14 mouse cellular contexts compared by ENCODE assay signal in the genomic region with DNA sequence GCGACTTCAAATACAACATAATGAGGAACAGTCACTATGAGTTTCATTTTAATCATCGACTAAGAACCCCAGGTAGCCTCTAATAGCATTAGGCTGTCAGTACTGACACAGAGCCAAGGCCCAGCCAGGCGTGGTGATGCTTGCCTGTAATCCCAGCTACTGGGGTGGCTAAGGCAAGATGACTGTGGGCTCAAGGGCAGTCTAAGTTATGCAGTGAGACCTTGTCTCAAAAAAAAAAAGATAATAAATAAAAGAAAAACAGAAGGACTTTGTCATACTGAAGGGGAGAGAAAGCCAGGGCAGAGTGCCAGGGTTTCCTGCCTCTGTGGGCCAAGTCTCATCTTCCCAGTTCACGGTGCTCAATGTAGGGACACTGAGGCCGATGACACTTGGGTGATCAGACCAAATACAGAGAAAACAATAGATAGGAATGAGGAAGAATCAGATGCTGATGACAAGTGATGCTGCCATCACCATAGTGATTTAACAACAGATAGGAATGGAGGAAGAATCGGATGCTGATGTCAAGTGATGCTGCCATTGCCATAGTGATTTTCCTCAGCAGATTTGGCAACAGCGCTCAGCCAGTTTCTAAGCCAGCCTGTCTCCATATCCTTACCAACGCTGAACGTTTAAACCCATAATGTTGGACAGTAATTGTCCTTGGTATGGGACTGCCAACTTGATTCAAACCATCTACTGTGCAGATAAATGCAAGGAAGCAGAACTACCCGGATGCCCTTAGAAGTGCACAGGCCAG. TPM values are rescaled to one million over a fixed set of nuclear protein-coding genes. Genes with fewer than 3 reads are reported as not detected.
DNase-seq lines count a peak whose midpoint lies in the region; ATAC-seq and TF ChIP-seq lines count a peak whose summit lies in the region.
"Had no signal": no experiment of that assay in that cellular context is flagged by ENCODE, and none has a peak within 500 bp of the region (broad histone marks: within the 10 kb centered on the region; RNA-seq: fewer than 3 reads in every experiment).

No protein-coding gene starts in this region.

- H3K27me3 ChIP-seq in lung, embryonic 14.5 days (ENCODE audit: insufficient read depth, low read length), result no peaks in the 10 kb centered on the region
- H3K27me3 ChIP-seq: limb, embryonic 12.5 days had no signal

- H3K9me3 ChIP-seq in lung, embryonic 14.5 days (ENCODE audit: low read depth, low read length), result no peaks in the 10 kb centered on the region
- H3K9me3 ChIP-seq: limb, embryonic 12.5 days had no signal

- peak; percentile 51 to 55 for DNase-seq in cerebellum, postnatal 14 days
- no peak for DNase-seq in cerebellum, adult 9-11 months
- DNase-seq in lung, embryonic 14.5 days, result peak; percentile 21
- no peak for DNase-seq in lung, postnatal 4 days
- peak; percentile 26 for DNase-seq in adrenal gland, postnatal 36 days
- DNase-seq in layer of hippocampus, postnatal 14 days (ENCODE audit: low spot score in 2 of 2), result peak; percentile 29 to 52
- DNase-seq in yolk sac, embryonic 10.5 days (ENCODE audit: low spot score), result no peak
- no peak for DNase-seq in right cerebral cortex, postnatal 36 days (ENCODE audit: low spot score in 2 of 2)
- DNase-seq: heart, postnatal 36 days; kidney, adult 2 months; liver, postnatal 0 days had no signal

- 80% methylated on average over 10 of the region's 10 CpGs for WGBS in lung, embryonic 14.5 days

- H3K9ac ChIP-seq in lung, embryonic 14.5 days, result no peak overlapping the region
- H3K9ac ChIP-seq: limb, embryonic 12.5 days; liver, postnatal 0 days had no signal

- no peak overlapping the region for H3K4me2 ChIP-seq in lung, embryonic 14.5 days
- H3K4me2 ChIP-seq: limb, embryonic 12.5 days had no signal

- H3K4me1 ChIP-seq in lung, embryonic 14.5 days (ENCODE audit: insufficient read depth), result no peaks in the 10 kb centered on the region
- H3K4me1 ChIP-seq: limb, embryonic 12.5 days had no signal

- H3K36me3 ChIP-seq in lung, embryonic 14.5 days (ENCODE audit: insufficient read depth), result no peaks in the 10 kb centered on the region
- H3K36me3 ChIP-seq: limb, embryonic 12.5 days had no signal

- no peak overlapping the region for H3K4me3 ChIP-seq in lung, embryonic 14.5 days (ENCODE audit: low read depth, low read length)
- H3K4me3 ChIP-seq: limb, embryonic 12.5 days had no signal

- no peak overlapping the region for H3K27ac ChIP-seq in lung, embryonic 14.5 days (ENCODE audit: low read depth)
- H3K27ac ChIP-seq: limb, embryonic 12.5 days had no signal

- no peak for ATAC-seq in lung, embryonic 14.5 days (ENCODE audit: insufficient read depth)
- ATAC-seq: liver, postnatal 0 days had no signal

- TF ChIP-seq CTCF in lung, embryonic 14.5 days (IDR thresholded peaks at IDR 0.05; ENCODE audit: low read depth), result no peak

RNA-seq across cellular contexts. Expression of gene Ak5, which starts 42.9 kb away (rescaled TPM):
- polyA plus RNA-seq in lung, embryonic 14.5 days (2014; fragmentation: Nextera tagmentation; extraction: Ambion mirVana), result 4.1 TPM in 2 replicates
- 1 to 10 TPM; 2.8 to 4.5 TPM for total RNA-seq in adrenal gland, postnatal 36 days (2021)
- 100 to 1,000 TPM; 214 to 220 TPM for total RNA-seq in layer of hippocampus, postnatal 14 days (2021)
- total RNA-seq: common myeloid progenitor, adult 5-6 weeks had no signal
- polyA plus RNA-seq: large intestine, adult 2 months had no signal

Comparison
In these comparisons a context has a peak if more than half of its experiments do, and no peak if none do; other contexts are left out.
1. DNase-seq: peak in cerebellum, postnatal 14 days (2 of 2), lung, embryonic 14.5 days (single experiment), adrenal gland, postnatal 36 days (2 of 2) and layer of hippocampus, postnatal 14 days (2 of 2); none in cerebellum, adult 9-11 months (single experiment), lung, postnatal 4 days (0 of 2), yolk sac, embryonic 10.5 days (single experiment) and right cerebral cortex, postnatal 36 days (0 of 2).
2. RNA of gene Ak5, which starts 42.9 kb away (total RNA-seq): 214 to 220 TPM in layer of hippocampus, postnatal 14 days; 2.8 to 4.5 TPM in adrenal gland, postnatal 36 days; every median in the first group is over 10 times any median in the second.